Mouse (Mus musculus): Measurements from ENCODE around the gene Vmn1r218. TPM values are rescaled to one million over a fixed set of nuclear protein-coding genes. Genes with fewer than 3 reads are reported as not detected.
"Not testable (repeated sequence)": the region's sequence is repeated elsewhere in the genome, so short reads cannot be mapped to it uniquely, and the experiment has no call there.

The Vmn1r218 gene
- not detected in 2 replicates for polyA plus RNA-seq (2012; rRNA removed)

- Histone ChIP-seq H3K27ac (ENCODE audit: insufficient read depth, low read length) (no peak within 1 kb of the TSS), H3K4me3 (ENCODE audit: insufficient read depth, low read length) (no peak within 1 kb of the TSS)
- TF ChIP-seq POLR2A (IDR thresholded peaks at IDR 0.05; ENCODE audit: extremely low read depth, insufficient read depth, low read length) (no peak), CTCF (IDR thresholded peaks at IDR 0.05; ENCODE audit: extremely low read depth, insufficient read depth, low read length) (no peak)
Measured at GRCm38 (mm10) chr13:23133099-23133498, at the start of gene Vmn1r218. TSS of gene Vmn1r218 (plus strand) at chr13:23133155.

GRCm38 (mm10) chr13:23094386-23094785 lies 38.6 kb upstream of the Vmn1r218 start:
- no peaks in the 10 kb centered on the region for H3K4me1 ChIP-seq (ENCODE audit: control insufficient read depth, insufficient read depth, low read length)
- H3K27ac ChIP-seq (ENCODE audit: insufficient read depth, low read length) = no peak overlapping the region
- TF ChIP-seq CTCF (IDR thresholded peaks at IDR 0.05; ENCODE audit: extremely low read depth, insufficient read depth, low read length) = no peak
- no peak for TF ChIP-seq POLR2A (IDR thresholded peaks at IDR 0.05; ENCODE audit: extremely low read depth, insufficient read depth, low read length)
- H3K4me3 ChIP-seq (ENCODE audit: insufficient read depth, low read length) = no peak overlapping the region

More at GRCm38 (mm10) chr13:23133099-23133498, at the start of gene Vmn1r218:
- H3K4me1 ChIP-seq (ENCODE audit: control insufficient read depth, insufficient read depth, low read length) = no peaks in the 10 kb centered on the region

GRCm38 (mm10) chr13:23118126-23118525 lies 14.8 kb upstream of the Vmn1r218 start, which contains the start of gene Vmn1r217:
TSS of gene Vmn1r217 (minus strand) at chr13:23118226.
- not testable (repeated sequence) for H3K4me3 ChIP-seq (ENCODE audit: insufficient read depth, low read length); H3K27ac ChIP-seq (ENCODE audit: insufficient read depth, low read length); H3K4me1 ChIP-seq (ENCODE audit: control insufficient read depth, insufficient read depth, low read length)

- Histone ChIP-seq H3K4me3 (ENCODE audit: insufficient read depth, low read length) (no peak overlapping the region), H3K4me1 (ENCODE audit: control insufficient read depth, insufficient read depth, low read length) (no peaks in the 10 kb centered on the region), H3K27ac (ENCODE audit: insufficient read depth, low read length) (no peak overlapping the region)
- TF ChIP-seq CTCF (IDR thresholded peaks at IDR 0.05; ENCODE audit: extremely low read depth, insufficient read depth, low read length) (no peak), POLR2A (IDR thresholded peaks at IDR 0.05; ENCODE audit: extremely low read depth, insufficient read depth, low read length) (no peak)
Measured at GRCm38 (mm10) chr13:23120611-23121010, 12.3 kb upstream of the Vmn1r218 start.

- Histone ChIP-seq H3K4me1 (ENCODE audit: control insufficient read depth, insufficient read depth, low read length) (no peaks in the 10 kb centered on the region), H3K4me3 (ENCODE audit: insufficient read depth, low read length) (no peak overlapping the region), H3K27ac (ENCODE audit: insufficient read depth, low read length) (no peak overlapping the region)
- no peak for TF ChIP-seq CTCF (IDR thresholded peaks at IDR 0.05; ENCODE audit: extremely low read depth, insufficient read depth, low read length)
- no peak for TF ChIP-seq POLR2A (IDR thresholded peaks at IDR 0.05; ENCODE audit: extremely low read depth, insufficient read depth, low read length)
Measured at GRCm38 (mm10) chr13:23133501-23133900, 546 bp downstream of the Vmn1r218 start.

- Histone ChIP-seq H3K4me1 (ENCODE audit: control insufficient read depth, insufficient read depth, low read length) (no peaks in the 10 kb centered on the region), H3K4me3 (ENCODE audit: insufficient read depth, low read length) (no peak overlapping the region), H3K27ac (ENCODE audit: insufficient read depth, low read length) (no peak overlapping the region)
- TF ChIP-seq POLR2A (IDR thresholded peaks at IDR 0.05; ENCODE audit: extremely low read depth, insufficient read depth, low read length) (no peak), CTCF (IDR thresholded peaks at IDR 0.05; ENCODE audit: extremely low read depth, insufficient read depth, low read length) (no peak)
Measured at GRCm38 (mm10) chr13:23138880-23139279, 5.9 kb downstream of the Vmn1r218 start.

- Histone ChIP-seq H3K4me1 (ENCODE audit: control insufficient read depth, insufficient read depth, low read length) (no peaks in the 10 kb centered on the region), H3K4me3 (ENCODE audit: insufficient read depth, low read length) (no peak overlapping the region), H3K27ac (ENCODE audit: insufficient read depth, low read length) (no peak overlapping the region)
- no peak for TF ChIP-seq CTCF (IDR thresholded peaks at IDR 0.05; ENCODE audit: extremely low read depth, insufficient read depth, low read length)
- no peak for TF ChIP-seq POLR2A (IDR thresholded peaks at IDR 0.05; ENCODE audit: extremely low read depth, insufficient read depth, low read length)
Measured at GRCm38 (mm10) chr13:23157848-23158247, 24.9 kb downstream of the Vmn1r218 start.

- TF ChIP-seq POLR2A (IDR thresholded peaks at IDR 0.05; ENCODE audit: extremely low read depth, insufficient read depth, low read length) (no peak), CTCF (IDR thresholded peaks at IDR 0.05; ENCODE audit: extremely low read depth, insufficient read depth, low read length) (no peak)
- H3K4me3 ChIP-seq (ENCODE audit: insufficient read depth, low read length) = no peak within 1 kb of the TSS
- H3K4me1 ChIP-seq (ENCODE audit: control insufficient read depth, insufficient read depth, low read length) = no peaks in the 10 kb centered on the region
- no peak within 1 kb of the TSS for H3K27ac ChIP-seq (ENCODE audit: insufficient read depth, low read length)
Measured at GRCm38 (mm10) chr13:23159012-23159411, 26.1 kb downstream of the Vmn1r218 start, which contains the start of gene Vmn1r219. TSS of gene Vmn1r219 (plus strand) at chr13:23159312.

- not testable (repeated sequence) for H3K27ac ChIP-seq (ENCODE audit: insufficient read depth, low read length); H3K4me3 ChIP-seq (ENCODE audit: insufficient read depth, low read length); H3K4me1 ChIP-seq (ENCODE audit: control insufficient read depth, insufficient read depth, low read length)
Measured at GRCm38 (mm10) chr13:23166471-23166870, 33.5 kb downstream of the Vmn1r218 start.

GRCm38 (mm10) chr13:23187875-23188274 lies 54.9 kb downstream of the Vmn1r218 start, which contains the start of gene Vmn1r220:
TSS of gene Vmn1r220 (minus strand) at chr13:23187975.
- H3K27ac ChIP-seq (ENCODE audit: insufficient read depth, low read length) = no peak within 1 kb of the TSS
- H3K4me3 ChIP-seq (ENCODE audit: insufficient read depth, low read length) = no peak within 1 kb of the TSS
- TF ChIP-seq POLR2A (IDR thresholded peaks at IDR 0.05; ENCODE audit: extremely low read depth, insufficient read depth, low read length) = no peak
- TF ChIP-seq CTCF (IDR thresholded peaks at IDR 0.05; ENCODE audit: extremely low read depth, insufficient read depth, low read length) = no peak
- no peaks in the 10 kb centered on the region for H3K4me1 ChIP-seq (ENCODE audit: control insufficient read depth, insufficient read depth, low read length)

Other genes with a start within 250 kb of the Vmn1r218 start
- not detected in 2 replicates for gene Vmn1r212, start 248.9 kb upstream of the Vmn1r218 start, polyA plus RNA-seq (2012; rRNA removed)
- gene Vmn1r213, start 125.5 kb upstream of the Vmn1r218 start, polyA plus RNA-seq (2012; rRNA removed) = not detected in 2 replicates
- not detected in 2 replicates for gene Vmn1r214, start 102.7 kb upstream of the Vmn1r218 start, polyA plus RNA-seq (2012; rRNA removed)
- not detected in 2 replicates for gene Vmn1r215, start 65.1 kb upstream of the Vmn1r218 start, polyA plus RNA-seq (2012; rRNA removed)
- not detected in 2 replicates for gene Vmn1r217, start 14.9 kb upstream of the Vmn1r218 start, polyA plus RNA-seq (2012; rRNA removed)
- gene Vmn1r219, start 26.2 kb downstream of the Vmn1r218 start, polyA plus RNA-seq (2012; rRNA removed) = not detected in 2 replicates
- not detected in 2 replicates for gene Vmn1r220, start 54.8 kb downstream of the Vmn1r218 start, polyA plus RNA-seq (2012; rRNA removed)
- not detected in 2 replicates for gene Vmn1r221, start 81.0 kb downstream of the Vmn1r218 start, polyA plus RNA-seq (2012; rRNA removed)
- not detected in 2 replicates for gene Vmn1r222, start 102.8 kb downstream of the Vmn1r218 start, polyA plus RNA-seq (2012; rRNA removed)
- gene Vmn1r223, start 114.0 kb downstream of the Vmn1r218 start, polyA plus RNA-seq (2012; rRNA removed) = not detected in 2 replicates
- gene Zfp322a, start 236.1 kb downstream of the Vmn1r218 start, polyA plus RNA-seq (2012; rRNA removed) = 14.3 and 14.8 TPM in 2 replicates

Data from cortical plate, adult 2 months (tissue).